Mouse (Mus musculus) frontal cortex, postnatal 10 days (tissue): ENCODE data around the gene Lrrc39.

Experiments
- DNase-seq, 2 experiments: peaks; one replicate each; pipeline ENCODE4 v3.0.0; 2022; ENCODE audit warnings: low spot score in 2 of 2, mixed read lengths in 1 of 2

Lrrc39 gene

GRCm38 (mm10) chr3:116614295-116614892 is 51.6 kb downstream of the Lrrc39 start, which contains the start of gene Trmt13:
TSS of gene Trmt13 (minus strand) at chr3:116614587.
- no peak for DNase-seq

GRCm38 (mm10) chr3:116615318-116616068 is 52.7 kb downstream of the Lrrc39 start:
- no peak for DNase-seq

- DNase-seq = no peak
Measured at GRCm38 (mm10) chr3:116618855-116619254, 56.1 kb downstream of the Lrrc39 start.

- no peak for DNase-seq
Measured at GRCm38 (mm10) chr3:116620636-116621370, 58.0 kb downstream of the Lrrc39 start.

- no peak for DNase-seq
Measured at GRCm38 (mm10) chr3:116622641-116623040, 59.9 kb downstream of the Lrrc39 start.

GRCm38 (mm10) chr3:116631459-116631858 is 68.7 kb downstream of the Lrrc39 start:
- no peak for DNase-seq
